Mouse (Mus musculus): ENCODE measurements around the gene Ftcd.

DNA sequence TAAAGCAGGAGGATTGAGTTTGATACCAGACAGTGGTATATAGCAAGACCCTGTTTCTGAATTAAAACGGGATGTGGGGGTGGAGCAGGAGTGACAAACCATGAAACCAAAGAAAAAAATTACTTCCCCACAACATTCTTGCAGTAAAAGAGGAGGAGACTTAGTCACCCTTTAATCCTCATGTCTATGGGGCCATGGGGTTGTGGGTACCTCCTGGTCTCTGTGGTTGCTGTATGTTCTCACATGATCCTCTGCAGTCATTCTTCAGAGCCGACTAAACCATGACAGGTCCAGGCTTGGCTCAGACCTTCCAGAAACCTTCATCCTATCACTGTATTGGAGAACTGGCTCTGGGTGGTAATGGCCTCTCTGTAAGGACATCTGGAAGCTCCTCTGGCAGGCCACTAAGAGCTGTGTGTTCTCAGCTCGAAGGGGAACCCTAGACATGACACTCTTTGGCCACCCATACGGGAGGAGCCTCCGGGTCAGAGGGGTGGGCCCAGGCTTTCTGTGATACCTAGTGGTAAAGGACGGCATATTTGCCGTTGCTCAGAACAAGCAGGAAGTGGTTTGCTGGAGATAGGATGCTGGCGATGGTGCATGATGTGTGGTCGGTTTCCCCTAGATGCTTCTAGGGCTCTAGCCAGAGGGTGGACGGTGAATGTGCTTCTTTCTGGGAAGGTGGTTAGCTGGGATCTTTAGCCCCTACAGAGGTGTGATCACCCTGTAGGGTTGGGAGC, 32.6 kb upstream of the Ftcd start:
- TF ChIP-seq CTCF (IDR thresholded peaks at IDR 0.05; ENCODE audit: low read depth), result no peak
- TF ChIP-seq EP300 (IDR thresholded peaks at IDR 0.05; ENCODE audit: low read depth), result no peak
